Mouse (Mus musculus): ENCODE measurements around the gene Unc5a. TPM values are rescaled to one million over a fixed set of nuclear protein-coding genes. Genes with fewer than 3 reads are reported as not detected.

Unc5a gene
- total RNA-seq, 2 experiments from 2014 or later, result 7.5 to 7.9 TPM

DNA sequence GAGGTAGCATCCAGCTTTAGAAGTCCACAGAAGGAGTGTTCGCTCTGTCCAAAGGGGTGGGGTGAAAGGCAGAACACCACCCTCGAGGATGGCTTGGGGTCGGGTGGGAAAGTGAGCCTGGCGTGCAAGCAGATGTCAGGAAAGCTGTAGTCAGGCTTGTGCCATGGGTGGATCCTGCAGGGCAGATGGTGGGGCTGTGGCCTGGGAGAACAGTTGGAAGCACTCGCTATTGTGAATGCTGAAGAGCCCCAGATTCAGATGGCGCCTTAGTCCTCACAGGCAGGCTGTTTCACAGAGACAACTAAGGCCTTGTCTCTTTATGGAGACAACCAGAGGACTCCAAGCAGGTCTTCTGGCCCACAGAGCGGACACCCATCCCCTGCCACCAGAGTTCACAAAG is 43.0 kb downstream of the Unc5a start:
- H3K27ac ChIP-seq, result no peak overlapping the region
- no peak for TF ChIP-seq CTCF (IDR thresholded peaks at IDR 0.05)
- no peak overlapping the region for H3K4me3 ChIP-seq
- no peak for DNase-seq
- intact Hi-C loops (cut with DNase I), result no loop called here

DNA sequence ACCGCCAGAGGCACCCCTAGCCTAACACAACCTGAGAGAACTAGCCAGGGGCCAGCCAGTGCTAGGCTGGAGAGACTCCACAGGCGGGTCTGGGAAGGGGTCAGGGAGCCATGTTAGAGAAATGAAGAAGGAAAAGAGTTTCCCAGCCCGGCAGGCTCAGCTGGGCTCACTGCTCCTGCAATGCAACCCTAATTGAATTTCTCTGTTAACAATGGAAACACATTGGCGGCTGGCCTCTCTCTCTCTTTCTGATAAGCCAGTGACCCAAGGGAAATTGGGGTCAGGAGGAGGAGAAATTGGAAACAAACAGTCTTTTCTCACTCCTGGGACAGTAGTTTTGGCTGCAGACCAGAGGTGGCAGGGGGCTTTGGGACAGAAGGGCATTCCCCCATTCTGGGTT is 45.4 kb downstream of the Unc5a start:
- no peak for TF ChIP-seq CTCF (IDR thresholded peaks at IDR 0.05)
- DNase-seq, result no peak
- no peak overlapping the region for H3K27ac ChIP-seq
- intact Hi-C loops (cut with DNase I), result no loop called here
- H3K4me3 ChIP-seq, result no peak overlapping the region

DNA sequence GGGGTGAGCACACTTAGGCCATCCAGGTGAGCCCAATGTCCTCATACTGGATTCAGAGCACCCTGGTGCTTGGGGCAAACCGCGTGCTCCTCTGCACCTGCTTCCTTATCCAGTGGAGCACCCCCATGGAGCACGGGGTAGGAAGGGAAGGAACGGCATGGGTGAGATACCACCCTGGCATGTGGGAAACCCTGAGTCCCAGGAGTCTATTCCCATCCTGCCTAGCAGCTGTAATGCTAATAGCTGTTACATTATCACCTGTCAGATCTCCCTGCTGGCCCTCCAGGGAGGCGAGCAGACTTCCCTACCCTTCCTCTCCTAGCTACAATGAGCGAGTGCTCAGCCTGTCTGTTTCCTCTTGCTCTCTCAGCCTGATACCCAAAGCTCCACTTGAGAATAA is 46.0 kb downstream of the Unc5a start:
- DNase-seq, result no peak
- intact Hi-C loops (cut with DNase I), result no loop called here
- Histone ChIP-seq H3K27ac (no peak overlapping the region), H3K4me3 (no peak overlapping the region)
- TF ChIP-seq CTCF (IDR thresholded peaks at IDR 0.05), result no peak

DNA sequence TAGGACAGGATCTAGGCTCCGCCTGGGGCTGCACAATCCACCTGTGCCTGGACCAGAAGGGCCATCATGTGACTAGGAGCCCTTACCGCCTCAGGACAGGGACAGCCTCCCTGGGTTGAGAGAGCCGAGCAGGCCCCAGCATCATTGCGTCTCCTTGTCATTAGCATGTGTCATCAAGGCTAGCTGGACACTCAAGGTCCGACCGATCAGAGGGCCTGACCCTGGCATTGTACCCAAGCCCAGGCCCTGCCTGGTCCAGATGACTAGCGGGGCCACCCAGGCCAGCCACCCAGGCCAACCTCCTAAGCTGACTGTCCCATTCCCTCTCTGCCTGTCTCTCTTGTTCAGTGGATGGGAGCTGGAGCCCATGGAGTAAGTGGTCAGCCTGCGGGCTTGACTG is 48.4 kb downstream of the Unc5a start:
- TF ChIP-seq CTCF (IDR thresholded peaks at IDR 0.05), result no peak
- DNase-seq, result no peak
- intact Hi-C loops (cut with DNase I), result no loop called here

DNA sequence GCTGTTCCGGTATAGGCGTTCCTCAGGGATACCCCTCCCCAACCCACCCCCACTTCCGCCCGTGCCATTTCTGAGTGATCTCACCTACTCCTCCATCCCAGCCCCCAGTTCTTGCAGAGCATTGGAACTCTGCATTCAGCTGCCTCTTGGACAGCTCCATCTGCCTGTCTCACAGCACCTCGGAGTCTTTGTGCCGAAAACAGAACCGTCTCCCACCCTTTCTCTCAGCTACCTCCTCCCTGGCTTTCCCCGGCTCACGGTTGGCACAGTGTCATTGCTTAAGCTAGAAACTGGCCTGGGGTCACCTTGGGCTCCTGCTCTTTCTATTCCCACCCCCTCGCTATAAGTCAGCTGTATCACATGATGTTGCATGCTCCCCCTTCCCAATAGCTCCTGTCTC is 51.2 kb downstream of the Unc5a start:
- intact Hi-C loops (cut with DNase I), result no loop called here
- no peak for DNase-seq
- Histone ChIP-seq H3K4me3 (no peak overlapping the region), H3K27ac (no peak overlapping the region)
- TF ChIP-seq CTCF (IDR thresholded peaks at IDR 0.05), result no peak

More for the DNA sequence above, 48.4 kb downstream of the Unc5a start:
- Histone ChIP-seq H3K27ac (no peak overlapping the region), H3K4me3 (no peak overlapping the region)

DNA sequence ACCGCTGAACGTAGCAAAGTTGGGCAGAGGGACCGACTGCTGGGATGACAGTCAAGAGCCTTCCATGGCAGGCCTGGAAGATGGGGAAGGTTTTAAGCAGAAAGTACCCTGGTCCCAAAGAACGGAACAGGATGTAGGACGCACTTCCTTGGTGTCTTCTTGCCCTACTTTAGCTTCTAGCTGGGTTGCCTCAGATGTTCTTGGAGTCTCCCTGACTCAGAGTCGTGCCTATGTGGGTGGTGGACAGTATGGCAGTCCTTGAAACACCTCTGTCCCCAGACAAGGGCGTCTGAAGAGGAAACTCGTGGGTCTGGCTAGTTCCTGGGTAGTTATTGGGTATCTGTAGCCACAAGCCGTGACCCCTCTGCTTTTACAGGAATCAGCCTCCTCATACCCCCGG is 52.9 kb downstream of the Unc5a start:
- no peak for TF ChIP-seq CTCF (IDR thresholded peaks at IDR 0.05)
- no peak overlapping the region for H3K4me3 ChIP-seq
- intact Hi-C loops (cut with DNase I), result no loop called here
- no peak overlapping the region for H3K27ac ChIP-seq
- no peak for DNase-seq

DNA sequence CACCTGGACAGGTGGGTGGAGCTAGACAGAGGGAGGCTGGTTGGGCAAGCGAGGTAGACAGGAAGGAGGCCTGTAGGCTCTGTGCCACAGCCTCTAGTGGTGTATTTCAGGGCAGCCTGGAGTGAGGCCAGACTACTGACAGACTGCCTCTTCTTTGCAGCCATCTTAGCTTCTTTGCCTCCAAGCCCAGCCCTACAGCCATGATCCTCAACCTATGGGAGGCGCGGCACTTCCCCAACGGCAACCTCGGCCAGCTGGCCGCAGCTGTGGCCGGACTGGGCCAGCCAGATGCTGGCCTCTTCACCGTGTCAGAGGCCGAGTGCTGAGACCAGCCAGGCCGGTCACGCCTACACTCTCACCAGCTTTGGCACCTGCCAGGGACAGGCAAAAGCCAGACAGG is 55.4 kb downstream of the Unc5a start:
- Histone ChIP-seq H3K4me3 (no peak overlapping the region), H3K27ac (no peak overlapping the region)
- peak; percentile 33 for DNase-seq
- intact Hi-C loops (cut with DNase I), result no loop called here
- no peak for TF ChIP-seq CTCF (IDR thresholded peaks at IDR 0.05)

DNA sequence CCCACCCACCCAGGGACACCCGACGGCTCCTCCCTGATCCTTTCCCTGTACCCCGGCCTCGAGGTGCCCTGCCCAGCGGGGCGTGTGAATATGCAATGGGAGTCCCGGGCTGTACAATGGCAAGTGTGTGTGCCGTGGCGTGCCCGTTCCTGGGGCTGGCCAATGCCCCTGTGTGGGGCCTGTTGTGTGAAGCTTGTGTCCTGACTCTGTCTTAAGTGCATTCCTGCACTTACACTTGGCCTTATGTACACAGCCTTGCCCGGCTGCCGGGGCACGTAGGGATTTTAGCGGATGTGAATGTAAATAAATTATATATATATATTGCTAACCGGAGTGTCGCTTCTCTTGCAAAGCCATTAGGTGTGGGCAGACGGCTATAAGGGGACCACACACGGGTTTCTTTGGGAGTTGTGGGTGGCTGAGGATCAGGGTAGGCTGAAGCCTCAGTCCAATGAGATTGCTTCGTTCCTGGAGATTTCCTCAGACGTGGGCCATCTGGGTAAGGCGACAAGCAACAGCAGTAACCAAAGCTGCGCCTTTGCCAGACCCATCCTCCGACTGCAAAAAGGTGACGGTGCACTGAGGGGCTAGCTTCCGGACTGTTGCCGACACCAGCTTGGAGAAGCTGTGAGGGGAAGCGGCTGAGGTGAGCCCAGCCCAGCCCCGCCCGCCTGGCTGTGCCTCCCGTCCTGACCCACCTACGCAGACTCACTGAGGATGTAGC is 56.6 kb downstream of the Unc5a start:
- intact Hi-C loops (cut with DNase I), result no loop called here
- DNase-seq, result no peak
- Histone ChIP-seq H3K27ac (no peak overlapping the region), H3K4me3 (no peak overlapping the region)
- TF ChIP-seq CTCF (IDR thresholded peaks at IDR 0.05), result no peak

DNA sequence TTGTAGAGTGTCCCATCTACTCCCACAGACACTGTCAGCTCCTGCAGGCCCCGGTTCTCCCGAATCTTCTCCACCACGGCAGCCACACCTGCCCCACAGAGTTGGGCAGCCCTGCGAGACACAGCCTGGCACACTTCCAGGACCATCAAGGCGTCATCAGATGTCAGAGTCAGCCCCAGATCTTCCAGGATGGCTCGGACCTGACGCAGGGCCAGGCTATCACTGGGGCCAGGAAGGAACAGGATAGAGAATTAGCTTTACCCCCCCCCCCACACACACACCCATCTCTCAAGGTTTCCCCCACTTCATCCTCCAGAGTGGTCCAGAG is 57.2 kb downstream of the Unc5a start:
- no peak for TF ChIP-seq CTCF (IDR thresholded peaks at IDR 0.05)
- intact Hi-C loops (cut with DNase I), result no loop called here
- no peak for DNase-seq
- Histone ChIP-seq H3K27ac (no peak overlapping the region), H3K4me3 (no peak overlapping the region)

DNA sequence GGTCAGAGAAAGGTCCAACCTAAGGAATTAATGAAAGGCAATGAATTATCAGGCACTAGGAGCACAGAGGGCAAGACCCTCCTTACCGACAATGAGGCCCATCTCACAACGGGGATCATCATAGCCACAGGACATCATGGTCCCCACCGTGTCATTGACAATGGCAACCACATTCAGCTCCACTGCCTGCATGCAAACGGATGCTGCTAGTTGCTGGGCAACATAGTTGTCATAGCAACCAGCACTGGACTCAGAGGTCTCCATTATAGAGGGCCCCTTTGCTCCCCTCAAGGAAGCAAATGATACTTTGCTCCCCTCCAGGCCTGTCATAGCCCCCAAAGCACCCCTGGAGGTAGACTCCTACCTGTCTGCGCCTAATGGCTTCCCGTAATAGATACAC is 59.4 kb downstream of the Unc5a start:
- H3K4me3 ChIP-seq, result no peak overlapping the region
- DNase-seq, result no peak
- no peak for TF ChIP-seq CTCF (IDR thresholded peaks at IDR 0.05)
- no peak overlapping the region for H3K27ac ChIP-seq
- intact Hi-C loops (cut with DNase I), result no loop called here

DNA sequence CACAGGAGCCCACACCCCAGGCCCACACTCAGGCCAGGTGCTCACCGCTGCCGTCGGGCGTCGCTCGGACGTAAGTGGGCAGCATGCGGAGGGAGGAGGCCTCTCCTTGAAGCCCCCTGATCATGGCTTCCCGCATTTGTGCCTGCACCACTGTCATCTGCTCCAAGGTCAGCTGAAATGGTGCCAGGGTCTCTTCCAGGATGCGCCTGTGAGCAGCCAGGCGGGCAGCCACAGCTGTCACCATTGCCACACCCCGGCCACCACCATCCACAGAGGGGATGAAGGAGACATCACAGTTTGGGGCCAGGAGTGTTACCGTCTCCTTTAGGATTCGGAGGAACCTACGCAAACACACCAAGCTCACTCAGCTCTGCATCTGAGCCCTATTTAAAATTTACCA is 61.9 kb downstream of the Unc5a start:
- intact Hi-C loops (cut with DNase I), result no loop called here
- no peak overlapping the region for H3K27ac ChIP-seq
- DNase-seq, result no peak

DNA sequence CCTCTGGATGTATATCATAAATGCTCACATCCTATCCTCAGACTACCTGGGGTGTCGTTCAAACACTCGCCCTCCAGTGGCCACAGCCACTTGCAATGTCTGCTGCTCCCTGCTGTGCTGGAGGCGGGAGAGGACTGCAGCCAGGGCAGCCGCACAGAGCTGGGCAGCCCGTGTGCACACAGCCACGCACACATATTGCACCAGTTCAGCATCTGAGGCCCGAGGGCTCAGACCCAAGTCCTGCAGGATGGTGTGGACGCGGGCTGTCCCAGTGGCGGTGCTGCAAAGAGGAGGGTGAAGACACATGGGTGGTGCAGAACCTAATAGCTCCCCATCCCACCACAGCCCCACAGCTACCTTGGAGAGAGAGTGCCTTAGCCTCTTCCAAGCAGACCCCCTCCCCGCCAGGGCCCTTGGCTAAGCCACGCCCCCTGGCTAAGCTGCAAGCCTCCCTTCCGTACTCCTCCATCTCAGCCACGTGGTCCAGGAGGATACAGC is 62.8 kb downstream of the Unc5a start:
- Histone ChIP-seq H3K27ac (no peak overlapping the region), H3K4me3 (no peak overlapping the region)
- TF ChIP-seq CTCF (IDR thresholded peaks at IDR 0.05), result peak; percentile 23; the same call in 1 of the 2 replicates
- no peak for DNase-seq
- intact Hi-C loops (cut with DNase I), result no loop called here

More for the DNA sequence above, 61.9 kb downstream of the Unc5a start:
- TF ChIP-seq CTCF (IDR thresholded peaks at IDR 0.05), result no peak
- no peak overlapping the region for H3K4me3 ChIP-seq

DNA sequence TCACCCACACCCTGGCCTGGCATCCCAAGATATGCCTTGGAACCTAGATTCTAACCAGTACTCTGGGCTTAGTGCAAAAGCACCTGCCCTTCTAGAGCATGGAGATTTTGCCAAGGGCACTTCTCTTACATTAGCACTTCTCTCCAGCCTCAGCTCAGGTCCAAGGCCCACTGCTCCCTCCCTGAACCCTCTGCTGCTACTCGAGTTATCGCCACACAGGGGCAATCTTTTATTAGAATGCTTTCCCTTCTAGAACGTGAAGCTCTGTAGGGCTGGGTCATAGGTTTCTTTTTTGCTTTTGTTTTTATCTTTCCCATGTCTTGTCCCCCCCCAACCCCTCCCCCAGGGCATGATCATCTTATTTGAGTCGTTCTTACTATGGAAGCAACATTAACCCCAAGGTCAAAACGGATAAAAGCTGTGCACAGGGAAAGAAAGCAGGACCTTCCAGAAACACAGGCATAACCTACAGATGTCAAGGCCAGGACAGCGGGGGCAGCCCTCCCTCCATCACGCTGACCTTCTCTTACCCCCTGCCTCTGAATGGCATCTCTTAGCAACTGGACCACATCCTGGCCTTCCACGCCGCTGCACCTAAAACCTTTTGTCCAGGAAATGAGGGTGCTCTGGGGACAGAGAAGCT is 64.6 kb downstream of the Unc5a start:
- DNase-seq, result no peak
- H3K4me3 ChIP-seq, result no peak overlapping the region
- no peak overlapping the region for H3K27ac ChIP-seq
- intact Hi-C loops (cut with DNase I), result no loop called here
- no peak for TF ChIP-seq CTCF (IDR thresholded peaks at IDR 0.05)

DNA sequence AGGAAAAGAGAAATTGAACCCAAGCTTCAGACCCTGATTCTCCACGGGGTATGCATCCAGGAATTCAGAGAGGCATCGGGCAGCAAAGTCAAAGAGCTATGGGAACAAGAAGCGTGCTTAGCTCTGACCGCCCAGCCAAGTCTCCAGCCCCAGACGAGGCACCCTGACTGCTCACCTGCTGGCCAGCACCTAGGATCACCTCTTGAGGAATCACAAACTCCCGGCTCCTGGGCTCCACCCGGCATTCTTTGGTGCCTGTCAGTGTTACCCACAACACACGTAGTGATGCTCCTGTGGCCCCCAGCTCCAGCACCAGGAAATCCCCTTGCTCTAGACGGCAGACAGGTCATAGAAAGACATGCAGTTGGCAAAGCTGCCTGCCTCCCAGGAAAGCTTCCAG is 65.2 kb downstream of the Unc5a start:
- no peak overlapping the region for H3K27ac ChIP-seq
- intact Hi-C loops (cut with DNase I), result no loop called here
- DNase-seq, result no peak
- no peak for TF ChIP-seq CTCF (IDR thresholded peaks at IDR 0.05)
- no peak overlapping the region for H3K4me3 ChIP-seq

Data from gastrocnemius, adult 2 months (tissue).